Mouse (Mus musculus) gastrocnemius, postnatal 25 days (tissue): ENCODE data around the gene Vps11. TPM values are rescaled to one million over a fixed set of nuclear protein-coding genes. Genes with fewer than 3 reads are reported as not detected.
"Not testable (repeated sequence)": the region's sequence is repeated elsewhere in the genome, so short reads cannot be mapped to it uniquely, and the experiment has no call there.

ENCODE experiments used
- DNase-seq: peaks from one replicate; pipeline ENCODE4 v3.0.0; 2022
- total RNA-seq, 2 experiments: library from RNA; stranded (reverse); gene quantifications; 1 replicate in 1 of 2; 2 replicates in 1 of 2; pipeline ENCODE4 v1.2.3; 2021

Gene Vps11
- total RNA-seq, 2 experiments from 2014 or later = 13.5 to 14.5 TPM

DNA sequence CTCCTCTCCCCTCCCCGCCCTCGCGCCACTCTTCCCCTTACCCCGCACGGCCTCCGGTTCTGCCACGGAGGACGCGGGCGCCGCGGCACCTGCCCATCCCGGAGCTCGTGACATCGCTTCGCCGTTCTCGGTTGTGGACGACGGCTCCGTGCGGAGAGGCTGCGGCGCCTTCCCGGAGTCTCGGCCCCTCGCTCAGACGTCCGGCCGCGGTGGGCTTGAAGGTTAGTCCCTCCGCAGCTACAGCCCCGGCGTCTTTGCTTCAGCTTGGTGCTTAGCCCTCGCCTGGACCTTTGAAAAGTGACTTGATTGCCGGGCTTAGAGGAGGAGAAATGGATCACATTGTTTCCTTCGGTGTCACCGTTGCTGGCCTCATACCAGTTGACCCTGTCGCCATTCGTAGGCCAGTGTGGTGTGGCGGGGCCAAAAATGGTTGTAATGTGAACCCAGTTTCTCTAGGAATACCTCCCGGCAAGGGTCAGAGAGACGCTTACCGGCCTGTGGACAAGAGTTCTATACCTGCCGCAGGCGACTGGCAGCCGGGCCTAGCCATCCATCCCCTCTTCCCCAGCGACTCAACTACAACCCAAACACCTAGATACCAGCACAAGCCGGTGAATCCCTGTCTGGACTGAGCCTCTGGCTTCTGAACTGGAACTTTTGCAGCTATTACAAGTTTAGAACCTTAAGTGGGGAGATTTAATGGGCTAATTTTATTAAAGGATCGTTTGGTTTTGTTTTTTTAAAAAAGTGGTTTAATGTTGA lies 26.0 kb downstream of the Vps11 start:
- DNase-seq = no peak

DNA sequence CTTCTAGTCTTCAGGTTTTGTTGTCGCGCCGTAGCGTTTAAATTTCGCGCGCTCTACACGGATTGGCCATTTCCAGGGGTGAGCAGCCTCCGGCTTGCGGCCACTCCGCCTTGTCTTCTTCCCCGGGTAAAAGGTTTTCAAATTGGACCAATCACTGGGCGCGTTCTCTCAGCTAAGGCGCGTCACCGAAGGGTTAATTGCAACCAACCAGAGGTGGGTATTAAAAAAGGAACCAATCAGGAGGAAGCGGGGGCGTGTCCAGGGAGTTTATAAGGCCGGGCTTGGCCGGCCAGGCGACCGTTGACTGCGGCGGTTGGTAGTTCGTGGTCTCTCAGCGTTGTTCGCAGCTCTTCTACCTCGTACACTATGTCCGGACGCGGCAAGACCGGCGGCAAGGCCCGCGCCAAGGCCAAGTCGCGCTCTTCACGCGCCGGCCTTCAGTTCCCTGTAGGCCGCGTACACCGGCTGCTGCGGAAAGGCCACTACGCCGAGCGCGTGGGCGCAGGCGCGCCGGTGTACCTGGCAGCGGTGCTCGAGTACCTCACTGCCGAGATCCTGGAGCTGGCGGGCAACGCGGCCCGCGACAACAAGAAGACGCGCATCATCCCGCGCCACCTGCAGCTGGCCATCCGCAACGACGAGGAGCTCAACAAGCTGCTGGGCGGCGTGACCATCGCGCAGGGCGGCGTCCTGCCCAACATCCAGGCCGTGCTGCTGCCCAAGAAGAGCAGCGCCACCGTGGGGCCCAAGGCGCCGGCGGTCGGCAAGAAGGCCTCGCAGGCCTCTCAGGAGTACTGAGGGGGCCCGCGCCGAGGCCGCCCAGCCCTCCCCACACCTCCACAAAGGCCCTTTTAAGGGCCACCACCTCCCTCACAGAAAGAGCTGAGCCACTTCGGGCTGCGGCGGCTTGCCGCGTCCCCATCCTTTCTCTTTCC lies 26.8 kb downstream of the Vps11 start, which contains the start of gene H2afx:
Gene H2afx (plus strand): TSS at position 299 of the 935 bp plus-strand sequence.
- DNase-seq = peak; percentile 98

- no peak for DNase-seq
These were observed 28.4 kb downstream of the Vps11 start for GRCm38 (mm10) chr9:44332918-44333638.

GRCm38 (mm10) chr9:44330736-44331135 lies 30.7 kb downstream of the Vps11 start:
- no peak for DNase-seq

DNA sequence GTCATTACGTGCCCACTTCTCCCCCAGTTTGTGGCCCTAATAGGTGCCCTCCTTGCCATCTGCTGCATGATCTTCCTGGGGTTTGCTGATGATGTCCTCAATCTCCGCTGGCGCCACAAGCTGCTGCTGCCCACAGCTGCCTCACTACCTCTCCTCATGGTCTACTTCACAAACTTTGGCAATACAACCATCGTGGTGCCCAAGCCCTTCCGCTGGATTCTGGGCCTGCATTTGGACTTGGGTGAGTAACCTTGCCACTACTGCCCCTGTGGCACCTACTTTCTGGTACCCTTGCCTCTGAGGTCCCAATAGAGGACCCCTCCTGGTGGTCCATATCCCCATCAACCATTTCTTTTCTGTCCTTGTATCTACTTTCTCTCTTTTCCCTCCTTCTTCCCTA lies 33.5 kb downstream of the Vps11 start:
- no peak for DNase-seq

DNA sequence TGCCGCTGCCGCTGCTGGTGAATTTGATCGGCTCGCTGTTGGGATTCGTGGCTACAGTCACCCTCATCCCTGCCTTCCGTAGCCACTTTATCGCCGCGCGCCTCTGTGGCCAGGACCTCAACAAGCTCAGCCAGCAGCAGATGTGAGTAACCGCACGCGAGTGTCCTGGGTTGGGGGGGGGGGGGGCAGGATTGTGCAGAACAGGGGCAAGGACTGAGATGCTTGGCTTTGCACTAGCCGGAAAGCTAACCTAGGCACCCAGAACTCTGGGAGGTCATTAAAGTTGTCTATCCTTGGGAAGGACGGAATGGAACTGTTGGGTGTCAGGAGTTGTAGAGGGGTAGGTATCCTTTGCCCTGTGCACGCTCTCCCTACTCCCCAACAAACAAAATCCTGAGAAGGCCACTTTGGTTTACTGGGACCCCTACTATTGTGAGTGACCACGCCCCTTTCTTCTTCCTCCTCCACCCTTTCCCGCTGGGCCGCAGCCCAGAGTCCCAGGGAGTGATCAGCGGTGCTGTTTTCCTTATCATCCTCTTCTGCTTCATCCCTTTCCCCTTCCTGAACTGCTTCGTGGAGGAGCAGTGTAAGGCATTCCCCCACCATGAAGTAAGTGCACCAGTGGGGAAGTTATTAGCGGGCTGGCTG lies 34.3 kb downstream of the Vps11 start:
- DNase-seq = no peak

- DNase-seq = peak; percentile 80
These were observed 35.0 kb downstream of the Vps11 start for GRCm38 (mm10) chr9:44326371-44327063.

DNA sequence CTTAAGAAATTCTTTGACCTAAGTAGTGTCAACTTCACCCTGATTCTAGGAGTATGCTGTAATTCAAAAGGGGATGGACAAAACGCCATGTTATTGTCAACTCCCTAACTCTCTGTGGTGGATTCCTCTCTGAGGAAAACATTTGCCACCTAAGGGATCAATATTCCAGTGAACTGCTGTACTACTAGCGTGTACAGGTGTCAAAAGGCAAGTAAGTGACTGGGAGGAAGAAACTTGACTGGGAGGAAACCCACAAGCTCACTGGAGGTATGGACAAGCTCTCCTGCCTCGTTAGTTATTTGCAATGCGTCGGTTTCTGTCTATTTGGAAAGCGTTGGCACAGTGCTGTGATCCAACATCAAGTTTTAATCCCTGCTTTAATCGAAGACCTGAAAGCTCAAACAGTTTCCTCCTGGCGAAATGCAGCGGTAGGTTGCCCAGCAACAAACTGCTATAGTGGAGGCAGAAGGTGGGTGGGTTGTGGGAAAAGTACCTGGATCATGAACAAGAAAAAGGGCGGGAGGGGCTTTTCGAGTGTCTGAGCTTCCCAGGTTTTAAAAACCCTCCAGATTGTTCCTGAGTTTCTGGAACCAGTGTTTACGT lies 35.6 kb downstream of the Vps11 start, which contains the start of gene Dpagt1:
Gene Dpagt1 (plus strand): TSS at position 252 of the 603 bp plus-strand sequence.
- no peak for DNase-seq

DNA sequence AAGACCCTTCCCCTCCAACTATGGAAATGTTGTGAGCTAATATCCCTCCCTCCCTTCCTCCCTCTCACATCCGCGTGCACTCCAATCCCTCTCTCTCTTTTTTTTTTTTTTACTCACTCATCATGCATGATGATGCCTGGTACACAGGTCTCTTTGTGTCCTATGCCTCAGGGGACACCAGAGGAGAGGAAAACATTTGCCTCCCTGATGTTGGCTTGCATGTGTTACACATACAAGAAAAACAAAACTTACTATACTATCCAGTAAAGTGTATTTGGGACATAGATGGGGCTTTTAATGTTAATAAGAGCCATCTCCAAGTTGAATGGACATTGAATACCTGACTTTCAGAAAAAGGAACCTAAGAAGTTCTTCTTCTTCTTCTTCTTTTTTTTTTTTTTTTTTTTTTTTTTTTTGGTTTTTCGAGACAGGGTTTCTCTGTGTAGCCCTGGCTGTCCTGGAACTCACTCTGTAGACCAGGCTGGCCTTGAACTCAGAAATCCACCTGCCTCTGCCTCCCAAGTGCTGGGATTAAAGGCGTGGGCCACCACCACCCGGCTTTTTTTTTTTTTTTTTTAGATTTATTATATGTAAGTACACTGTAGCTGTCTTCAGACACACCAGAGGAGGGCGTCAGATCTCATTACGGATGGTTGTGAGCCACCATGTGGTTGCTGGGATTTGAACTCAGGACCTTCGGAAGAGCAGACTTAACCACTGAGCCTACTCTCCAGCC lies 36.3 kb downstream of the Vps11 start:
- not testable (repeated sequence) for DNase-seq

DNA sequence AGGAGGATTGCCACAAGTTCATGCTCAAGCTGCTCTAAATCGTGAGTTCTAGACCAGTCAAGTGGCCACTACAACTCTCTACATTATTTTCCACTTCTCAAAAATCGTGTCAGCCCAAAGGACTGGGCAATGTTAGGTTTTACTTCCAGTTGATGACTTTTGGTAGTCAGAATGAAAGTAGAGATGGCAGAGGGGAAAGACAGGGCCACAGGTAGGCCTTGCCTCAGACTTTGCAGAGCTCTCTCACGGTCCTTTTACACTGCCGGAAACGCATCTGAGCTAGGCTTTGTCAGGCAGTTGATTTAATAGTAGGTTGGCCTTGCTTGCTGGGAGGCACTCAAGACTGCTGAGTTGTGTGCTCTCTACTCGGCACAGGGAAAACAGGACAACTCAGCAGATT lies 37.3 kb downstream of the Vps11 start:
- DNase-seq = no peak

- DNase-seq = not testable (repeated sequence)
These were observed 37.8 kb downstream of the Vps11 start for GRCm38 (mm10) chr9:44323656-44324055.

DNA sequence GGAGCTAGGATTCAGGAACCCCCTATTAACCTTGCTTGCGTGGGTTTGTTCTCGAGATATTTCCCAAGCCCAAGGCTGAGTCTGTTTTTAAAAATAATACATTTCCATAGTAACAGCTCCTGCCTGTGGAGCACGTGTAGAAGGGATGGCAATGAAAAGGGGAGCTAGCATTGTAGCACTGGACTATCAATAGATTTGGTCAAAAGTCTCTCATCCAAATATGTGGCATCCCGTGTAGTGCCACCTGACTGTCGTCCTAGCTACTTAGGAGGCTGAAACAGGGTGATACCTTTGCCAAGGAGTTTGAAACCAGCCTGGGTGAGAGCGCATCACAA lies 40.7 kb downstream of the Vps11 start:
- no peak for DNase-seq

- peak; percentile 93 for DNase-seq
These were observed 41.3 kb downstream of the Vps11 start, which contains the start of gene C2cd2l for GRCm38 (mm10) chr9:44319887-44320798. C2cd2l (minus strand) TSS chr9:44320285.

- no peak for DNase-seq
These were observed 42.2 kb downstream of the Vps11 start for GRCm38 (mm10) chr9:44319105-44319886.

DNA sequence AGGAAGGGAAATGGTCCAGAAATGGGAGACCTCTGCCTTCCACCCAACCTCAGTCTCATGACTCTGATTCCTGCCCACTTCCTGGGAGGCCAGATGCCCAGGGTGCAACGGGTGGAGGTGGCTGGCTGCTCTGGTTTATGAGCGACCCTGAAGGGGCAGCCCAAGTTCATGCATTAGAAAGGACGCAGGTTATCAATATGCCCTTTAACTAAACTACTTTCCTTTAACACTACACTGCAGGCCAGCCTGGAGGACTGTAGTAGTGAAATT lies 42.7 kb downstream of the Vps11 start:
- DNase-seq = no peak

DNA sequence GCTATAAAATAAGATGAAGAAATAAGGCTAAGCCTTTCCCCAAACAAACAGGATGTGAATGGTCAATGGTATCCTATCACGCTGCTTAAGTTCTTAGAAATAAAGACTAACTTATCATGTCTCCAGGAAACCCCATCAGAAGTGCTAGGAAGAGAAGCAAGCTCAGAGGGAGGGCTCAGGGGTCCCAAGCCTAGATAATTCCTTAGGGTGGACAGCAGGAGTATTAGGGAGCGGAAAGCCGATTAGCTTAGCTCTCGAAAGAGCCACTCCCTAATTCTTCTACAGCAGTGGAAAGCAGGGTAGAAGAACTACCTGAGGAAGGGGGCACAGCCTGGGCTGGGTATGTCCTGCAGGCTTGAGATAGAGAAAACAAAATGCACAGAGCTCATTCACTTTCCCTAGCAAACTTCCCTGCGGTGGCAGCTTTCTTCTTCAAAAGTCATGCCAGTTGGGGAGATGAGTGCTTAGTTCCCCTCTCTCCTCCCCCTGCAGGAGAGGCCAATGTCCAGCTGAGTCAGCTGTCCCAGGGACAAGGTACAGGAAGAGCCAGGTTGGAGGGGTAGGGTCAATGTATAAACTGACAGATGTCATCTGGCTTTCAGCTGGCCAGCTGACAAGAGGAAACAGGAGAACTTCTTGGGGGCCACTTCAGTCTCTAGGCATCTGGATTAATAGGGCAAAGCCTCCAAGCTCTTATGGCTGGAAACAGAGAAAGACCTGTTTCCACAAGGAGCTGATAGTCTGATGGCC lies 43.2 kb downstream of the Vps11 start:
- DNase-seq = no peak

DNA sequence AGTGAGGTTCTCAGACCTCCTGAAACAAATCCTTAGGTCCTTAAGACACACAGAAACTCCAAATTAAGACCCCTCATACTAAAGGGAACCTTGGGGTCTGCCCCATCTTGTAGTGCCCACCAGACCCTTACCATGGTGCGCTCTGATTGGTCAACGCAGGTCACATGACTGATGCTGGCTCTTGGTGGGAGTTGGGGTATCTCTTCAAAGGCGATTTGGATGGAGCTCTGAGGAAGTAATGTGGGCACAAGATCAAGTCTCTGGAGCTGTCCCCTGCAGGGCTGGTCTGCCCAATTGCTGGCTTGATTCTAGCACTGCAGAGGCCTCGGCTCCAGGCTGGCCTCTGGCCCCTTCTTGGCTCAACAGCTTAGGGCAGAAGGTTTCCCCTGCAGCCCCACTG lies 44.0 kb downstream of the Vps11 start:
- DNase-seq = no peak

GRCm38 (mm10) chr9:44314910-44315309 lies 46.6 kb downstream of the Vps11 start:
- no peak for DNase-seq
